ENCODE assay signal across 9 mouse cellular contexts in the genomic region with DNA sequence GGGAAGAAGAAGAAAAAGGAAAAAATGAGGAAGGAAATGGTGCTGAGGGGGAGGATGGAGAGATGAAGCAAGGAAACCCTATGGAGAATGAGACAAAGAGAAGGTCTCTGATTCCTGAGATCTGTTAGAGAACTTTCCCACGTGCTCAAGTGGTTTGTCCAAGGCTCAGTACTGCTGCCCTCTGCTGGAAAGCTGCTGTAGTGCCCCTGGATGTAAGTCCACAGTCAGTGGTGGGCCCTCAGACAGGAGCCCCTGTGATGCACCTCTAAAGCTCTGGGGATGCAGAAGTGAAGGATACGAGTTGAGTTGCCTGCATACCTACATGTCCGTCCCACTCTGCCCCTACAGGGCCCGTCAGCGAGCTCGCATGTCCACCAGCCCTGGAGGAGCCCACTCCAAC. TPM values are rescaled to one million over a fixed set of nuclear protein-coding genes. Genes with fewer than 3 reads are reported as not detected.
A peak's percentile ranks its signal among the peaks of the same experiment; 100 is the strongest.
DNase-seq lines count a peak whose midpoint lies in the region; ATAC-seq and TF ChIP-seq lines count a peak whose summit lies in the region.
"Had no signal": no experiment of that assay in that cellular context is flagged by ENCODE, and none has a peak within 500 bp of the region (broad histone marks: within the 10 kb centered on the region; RNA-seq: fewer than 3 reads in every experiment).

No protein-coding gene starts in this region.

- H3K9me3 ChIP-seq in hindbrain, embryonic 10.5 days: no peaks in the 10 kb centered on the region; the same call in 1 of the 2 replicates
- no peaks in the 10 kb centered on the region for H3K9me3 ChIP-seq in hindbrain, embryonic 16.5 days (ENCODE audit: control insufficient read depth, low read length)
- no peaks in the 10 kb centered on the region for H3K9me3 ChIP-seq in forebrain, embryonic 15.5 days
- H3K9me3 ChIP-seq: embryonic facial prominence, embryonic 12.5 days had no signal

- WGBS in hindbrain, embryonic 10.5 days: 37% methylated on average over 6 of the region's 6 CpGs
- WGBS in hindbrain, embryonic 16.5 days: 40% methylated on average over 6 of the region's 6 CpGs
- WGBS in forebrain, embryonic 15.5 days: 30% methylated on average over 6 of the region's 6 CpGs
- 52% methylated on average over 6 of the region's 6 CpGs for WGBS in liver, adult 2 months

- no peak overlapping the region for H3K4me2 ChIP-seq in hindbrain, embryonic 16.5 days (ENCODE audit: low read length)
- H3K4me2 ChIP-seq in forebrain, embryonic 15.5 days (replicated peaks): no peak overlapping the region
- H3K4me2 ChIP-seq: embryonic facial prominence, embryonic 12.5 days had no signal

- peak; percentile 90 for TF ChIP-seq CTCF in liver, adult 2 months (IDR thresholded peaks at IDR 0.05; ENCODE audit: low read depth, low read length)
- TF ChIP-seq CTCF in testis, adult 2 months (IDR thresholded peaks at IDR 0.05; ENCODE audit: control insufficient read depth, insufficient read depth, insufficient replicate concordance, low read depth, low read length): peak; percentile 75; the same call in 1 of the 2 replicates

- H3K4me3 ChIP-seq in hindbrain, embryonic 10.5 days: no peak overlapping the region
- H3K4me3 ChIP-seq in hindbrain, embryonic 16.5 days (ENCODE audit: low read length): no peak overlapping the region
- no peak overlapping the region for H3K4me3 ChIP-seq in forebrain, embryonic 15.5 days
- H3K4me3 ChIP-seq in liver, adult 2 months (ENCODE audit: insufficient read depth, low read depth, low read length): no peak overlapping the region
- H3K4me3 ChIP-seq in testis, adult 2 months (ENCODE audit: control insufficient read depth, low read depth, low read length): no peak overlapping the region
- H3K4me3 ChIP-seq: embryonic facial prominence, embryonic 12.5 days had no signal

- H3K36me3 ChIP-seq in hindbrain, embryonic 10.5 days: no peaks in the 10 kb centered on the region
- H3K36me3 ChIP-seq in hindbrain, embryonic 16.5 days (ENCODE audit: control insufficient read depth, insufficient read depth, low read length): no peaks in the 10 kb centered on the region
- H3K36me3 ChIP-seq in forebrain, embryonic 15.5 days: no peaks in the 10 kb centered on the region
- no peaks in the 10 kb centered on the region for H3K36me3 ChIP-seq in liver, adult 2 months (ENCODE audit: control insufficient read depth, insufficient read depth, low read length)
- no peaks in the 10 kb centered on the region for H3K36me3 ChIP-seq in testis, adult 2 months (ENCODE audit: control insufficient read depth, insufficient read depth, low read length)
- H3K36me3 ChIP-seq: embryonic facial prominence, embryonic 12.5 days had no signal

- peaks cover under 1% of the 10 kb centered on the region for H3K4me1 ChIP-seq in hindbrain, embryonic 10.5 days (replicated peaks)
- peaks cover 2% of the 10 kb centered on the region for H3K4me1 ChIP-seq in hindbrain, embryonic 16.5 days (ENCODE audit: control insufficient read depth, insufficient read depth, low read depth, low read length)
- peaks cover 2% of the 10 kb centered on the region for H3K4me1 ChIP-seq in forebrain, embryonic 15.5 days
- peaks cover 7% of the 10 kb centered on the region; the same call in 1 of the 2 replicates for H3K4me1 ChIP-seq in liver, adult 2 months (ENCODE audit: control insufficient read depth, insufficient read depth, low read length)
- no peaks in the 10 kb centered on the region for H3K4me1 ChIP-seq in testis, adult 2 months (ENCODE audit: control insufficient read depth, insufficient read depth, low read length)

- peak; percentile 68 for DNase-seq in hindbrain, embryonic 10.5 days (ENCODE audit: low spot score)
- peak; percentile 74 to 84 for DNase-seq in adrenal gland, postnatal 36 days
- peak; percentile 50 for DNase-seq in kidney, adult 11 months
- peak; percentile 54 for DNase-seq in liver, adult 2 months (ENCODE audit: extremely low read depth, low read depth, low spot score)
- DNase-seq in natural killer cell, adult 2 months (ENCODE audit: low spot score in 2 of 2): peak; percentile 20 to 53

- H3K27me3 ChIP-seq in hindbrain, embryonic 10.5 days (ENCODE audit: insufficient read depth, poor library complexity, severe bottlenecking): no peaks in the 10 kb centered on the region
- no peaks in the 10 kb centered on the region for H3K27me3 ChIP-seq in hindbrain, embryonic 16.5 days (replicated peaks; ENCODE audit: control insufficient read depth, insufficient read depth, low read length)
- H3K27me3 ChIP-seq in forebrain, embryonic 15.5 days: no peaks in the 10 kb centered on the region
- H3K27me3 ChIP-seq in liver, adult 2 months (ENCODE audit: control insufficient read depth, insufficient read depth, low read length): no peaks in the 10 kb centered on the region
- no peaks in the 10 kb centered on the region for H3K27me3 ChIP-seq in testis, adult 2 months (ENCODE audit: control insufficient read depth, insufficient read depth, low read length)
- H3K27me3 ChIP-seq: embryonic facial prominence, embryonic 12.5 days had no signal

- no peak overlapping the region for H3K9ac ChIP-seq in hindbrain, embryonic 16.5 days (ENCODE audit: low read depth, low read length)
- H3K9ac ChIP-seq in forebrain, embryonic 15.5 days (replicated peaks): no peak overlapping the region
- H3K9ac ChIP-seq in liver, adult 2 months (ENCODE audit: low read depth, low read length): no peak overlapping the region
- H3K9ac ChIP-seq: embryonic facial prominence, embryonic 12.5 days had no signal

- ATAC-seq in hindbrain, embryonic 16.5 days: no peak
- 0 out of 2 replicates have a peak, but pooled peaks have one; percentile 20 for ATAC-seq in forebrain, embryonic 15.5 days (replicated peaks)

- no peak overlapping the region for H3K27ac ChIP-seq in hindbrain, embryonic 10.5 days
- no peak overlapping the region for H3K27ac ChIP-seq in hindbrain, embryonic 16.5 days (ENCODE audit: low read depth, low read length)
- H3K27ac ChIP-seq in forebrain, embryonic 15.5 days (replicated peaks): no peak overlapping the region
- H3K27ac ChIP-seq in liver, adult 2 months (replicated peaks; ENCODE audit: insufficient read depth, low read depth, low read length): no peak overlapping the region
- no peak overlapping the region for H3K27ac ChIP-seq in testis, adult 2 months (ENCODE audit: control insufficient read depth, insufficient read depth, low read depth, low read length)
- H3K27ac ChIP-seq: embryonic facial prominence, embryonic 12.5 days had no signal

- TF ChIP-seq POLR2A in liver, adult 2 months (IDR thresholded peaks at IDR 0.05; ENCODE audit: extremely low read depth, insufficient read depth, low read length): no peak
- TF ChIP-seq POLR2A in testis, adult 2 months (IDR thresholded peaks at IDR 0.05; ENCODE audit: control insufficient read depth, low read depth, low read length): no peak

- H3K79me2 ChIP-seq in liver, adult 2 months (ENCODE audit: control insufficient read depth, insufficient read depth, low read length): no peaks in the 10 kb centered on the region

RNA-seq across cellular contexts. Expression of gene Arhgef18, which starts 5.5 kb away (rescaled TPM):
- 9.9 and 11.0 TPM in 2 replicates for polyA plus RNA-seq in hindbrain, embryonic 10.5 days (2016; fragmentation: Nextera tagmentation; extraction: Ambion mirVana)
- 11.5 and 11.7 TPM in 2 replicates for polyA plus RNA-seq in hindbrain, embryonic 16.5 days (2015; fragmentation: Nextera tagmentation; extraction: Ambion mirVana)
- 10 to 100 TPM; 33.9 to 38.4 TPM for total RNA-seq in adrenal gland, postnatal 36 days (2021)
- 11.5 and 12.7 TPM in 2 replicates for polyA plus RNA-seq in forebrain, embryonic 15.5 days (2015; fragmentation: Nextera tagmentation; extraction: Ambion mirVana)
- 9.7 and 10.7 TPM in 2 replicates for total RNA-seq in liver, adult 2 months (2014; rRNA removed)
- polyA plus RNA-seq in liver, adult 2 months (2012; rRNA removed): 15.6 and 15.8 TPM in 2 replicates
- 6.7 and 8.2 TPM in 2 replicates for polyA plus RNA-seq in testis, adult 2 months (2012; rRNA removed)

RNA-seq across cellular contexts. Expression of gene A430078G23Rik, which starts 34.1 kb away (rescaled TPM):
- polyA plus RNA-seq in hindbrain, embryonic 10.5 days (2016; fragmentation: Nextera tagmentation; extraction: Ambion mirVana): not detected in 2 replicates
- polyA plus RNA-seq in hindbrain, embryonic 16.5 days (2015; fragmentation: Nextera tagmentation; extraction: Ambion mirVana): not detected in 2 replicates
- under 1 TPM; 0.40 to 0.79 TPM for total RNA-seq in adrenal gland, postnatal 36 days (2021)
- 0.11 and 0.15 TPM in 2 replicates for polyA plus RNA-seq in forebrain, embryonic 15.5 days (2015; fragmentation: Nextera tagmentation; extraction: Ambion mirVana)
- 0.34 and 0.74 TPM in 2 replicates for total RNA-seq in liver, adult 2 months (2014; rRNA removed)
- 0.11 and 0.53 TPM in 2 replicates for polyA plus RNA-seq in liver, adult 2 months (2012; rRNA removed)
- polyA plus RNA-seq in testis, adult 2 months (2012; rRNA removed): 0.13 and 0.46 TPM in 2 replicates
- polyA plus RNA-seq: embryonic facial prominence, embryonic 12.5 days had no signal
